Comparison of ENCODE assay signal across 20 mouse cellular contexts in genomic region chr17:30525405-30526295, GRCm38 (mm10). TPM values are rescaled to one million over a fixed set of nuclear protein-coding genes. Genes with fewer than 3 reads are reported as not detected.
DNase-seq lines count a peak whose midpoint lies in the region; ATAC-seq and TF ChIP-seq lines count a peak whose summit lies in the region.
"Had no signal": no experiment of that assay in that cellular context is flagged by ENCODE, and none has a peak within 500 bp of the region (broad histone marks: within the 10 kb centered on the region; RNA-seq: fewer than 3 reads in every experiment).

No protein-coding gene starts in this region.

- H3K9ac ChIP-seq in hindbrain, embryonic 13.5 days, result no peak overlapping the region
- 0 out of 2 replicates have a peak overlapping the region, but pooled peaks have one; percentile 14 for H3K9ac ChIP-seq in ES-E14 (ENCODE audit: insufficient read depth, low read depth, low read length, poor library complexity, severe bottlenecking)
- H3K9ac ChIP-seq in midbrain, embryonic 11.5 days (ENCODE audit: low read length), result no peak overlapping the region
- H3K9ac ChIP-seq: heart, embryonic 12.5 days; liver, embryonic 12.5 days; lung, embryonic 14.5 days; stomach, embryonic 15.5 days had no signal

- DNase-seq in hindbrain, embryonic 10.5 days (ENCODE audit: low spot score), result no peak
- no peak for DNase-seq in ES-E14 (ENCODE audit: low read depth, low spot score)
- peak; percentile 40 for DNase-seq in brain, adult 2 months (ENCODE audit: low read depth, low spot score)
- DNase-seq in limb, embryonic 10.5 days (ENCODE audit: low spot score), result no peak
- no peak for DNase-seq in heart, embryonic 10.5 days (ENCODE audit: low spot score)
- DNase-seq in midbrain, embryonic 11.5 days (ENCODE audit: low spot score, missing footprints), result no peak
- DNase-seq: adrenal gland, adult 8-10 months; cerebellum, adult 11 months; gastrocnemius, postnatal 25 days; heart, postnatal 36 days; kidney, adult 18-20 months; kidney, postnatal 4 days; lung, embryonic 14.5 days; spleen, adult 18-20 months had no signal

- peaks cover 14% of the 10 kb centered on the region for H3K36me3 ChIP-seq in hindbrain, embryonic 13.5 days
- peaks cover 25% of the 10 kb centered on the region for H3K36me3 ChIP-seq in hindbrain, embryonic 10.5 days
- H3K36me3 ChIP-seq in ES-E14 (ENCODE audit: control insufficient read depth, insufficient read depth, low read length, poor library complexity, severe bottlenecking), result peaks cover 8% of the 10 kb centered on the region; the same call in 1 of the 2 replicates
- peaks cover 9% of the 10 kb centered on the region for H3K36me3 ChIP-seq in limb, embryonic 10.5 days
- peaks cover 15% of the 10 kb centered on the region for H3K36me3 ChIP-seq in heart, embryonic 10.5 days
- H3K36me3 ChIP-seq in midbrain, embryonic 11.5 days (ENCODE audit: control insufficient read depth, insufficient read depth, low read length), result no peaks in the 10 kb centered on the region
- H3K36me3 ChIP-seq: stomach, embryonic 15.5 days had no signal

- in situ Hi-C loops in ES-E14 (cut with MboI; ENCODE audit: low sequenced_read_pairs in 2 of 2, unreplicated experiment in 2 of 2), result no loop called here

- H3K27ac ChIP-seq in hindbrain, embryonic 13.5 days, result 0 out of 2 replicates have a peak overlapping the region, but pooled peaks have one; percentile 35
- H3K27ac ChIP-seq in hindbrain, embryonic 10.5 days, result no peak overlapping the region
- H3K27ac ChIP-seq in ES-E14 (ENCODE audit: insufficient read depth, low read depth, low read length, poor library complexity, severe bottlenecking), result no peak overlapping the region
- H3K27ac ChIP-seq in limb, embryonic 10.5 days, result 0 out of 2 replicates have a peak overlapping the region, but pooled peaks have one; percentile 30
- H3K27ac ChIP-seq in heart, embryonic 10.5 days, result no peak overlapping the region
- no peak overlapping the region for H3K27ac ChIP-seq in midbrain, embryonic 11.5 days (ENCODE audit: low read depth, low read length)
- H3K27ac ChIP-seq: hindbrain, postnatal 0 days; liver, embryonic 12.5 days; stomach, embryonic 15.5 days had no signal

- no peak for ATAC-seq in hindbrain, embryonic 13.5 days (ENCODE audit: low FRiP score)
- ATAC-seq in midbrain, embryonic 11.5 days (ENCODE audit: low FRiP score), result no peak
- ATAC-seq: hindbrain, postnatal 0 days; liver, embryonic 12.5 days; midbrain, embryonic 16.5 days had no signal

- H3K27me3 ChIP-seq in hindbrain, embryonic 13.5 days, result no peaks in the 10 kb centered on the region
- H3K27me3 ChIP-seq in hindbrain, embryonic 10.5 days (ENCODE audit: insufficient read depth, poor library complexity, severe bottlenecking), result no peaks in the 10 kb centered on the region
- H3K27me3 ChIP-seq in limb, embryonic 10.5 days (ENCODE audit: low read depth, poor library complexity, severe bottlenecking), result no peaks in the 10 kb centered on the region
- H3K27me3 ChIP-seq in heart, embryonic 10.5 days (ENCODE audit: insufficient read depth, poor library complexity, severe bottlenecking), result no peaks in the 10 kb centered on the region
- H3K27me3 ChIP-seq in midbrain, embryonic 11.5 days (ENCODE audit: control insufficient read depth, insufficient read depth, low read length), result no peaks in the 10 kb centered on the region
- H3K27me3 ChIP-seq: heart, embryonic 12.5 days; liver, embryonic 12.5 days; stomach, embryonic 15.5 days had no signal

- no peaks in the 10 kb centered on the region for H3K9me3 ChIP-seq in hindbrain, embryonic 13.5 days
- H3K9me3 ChIP-seq in hindbrain, embryonic 10.5 days, result no peaks in the 10 kb centered on the region
- H3K9me3 ChIP-seq in ES-E14 (ENCODE audit: control insufficient read depth, insufficient read depth, low read depth, low read length), result no peaks in the 10 kb centered on the region
- no peaks in the 10 kb centered on the region for H3K9me3 ChIP-seq in limb, embryonic 10.5 days (replicated peaks)
- no peaks in the 10 kb centered on the region for H3K9me3 ChIP-seq in heart, embryonic 10.5 days
- no peaks in the 10 kb centered on the region for H3K9me3 ChIP-seq in midbrain, embryonic 11.5 days (ENCODE audit: control insufficient read depth, low read length)
- H3K9me3 ChIP-seq: heart, embryonic 12.5 days; liver, embryonic 12.5 days; stomach, embryonic 15.5 days had no signal

- no peak overlapping the region for H3K4me2 ChIP-seq in hindbrain, embryonic 13.5 days
- no peak overlapping the region for H3K4me2 ChIP-seq in midbrain, embryonic 11.5 days
- H3K4me2 ChIP-seq: heart, embryonic 12.5 days; liver, embryonic 12.5 days; lung, embryonic 14.5 days; stomach, embryonic 15.5 days had no signal

- H3K4me1 ChIP-seq in hindbrain, embryonic 13.5 days (replicated peaks), result peaks cover 15% of the 10 kb centered on the region
- H3K4me1 ChIP-seq in hindbrain, embryonic 10.5 days (replicated peaks), result peaks cover 12% of the 10 kb centered on the region
- peaks cover 0 to 6% of the 10 kb centered on the region in 2 experiments; a peak in 2 of 4 replicates for H3K4me1 ChIP-seq in ES-E14 (ENCODE audit: control insufficient read depth in 2 of 2, insufficient read depth in 2 of 2, low read length in 2 of 2, poor library complexity in 1 of 2)
- H3K4me1 ChIP-seq in limb, embryonic 10.5 days, result peaks cover 21% of the 10 kb centered on the region
- peaks cover 29% of the 10 kb centered on the region for H3K4me1 ChIP-seq in heart, embryonic 10.5 days
- H3K4me1 ChIP-seq in midbrain, embryonic 11.5 days (ENCODE audit: control insufficient read depth, insufficient read depth, low read length), result no peaks in the 10 kb centered on the region
- H3K4me1 ChIP-seq: liver, embryonic 12.5 days had no signal

- 48% methylated on average over 6 of the region's 6 CpGs for WGBS in hindbrain, embryonic 13.5 days
- 62% methylated on average over 6 of the region's 6 CpGs for WGBS in hindbrain, embryonic 10.5 days
- WGBS in limb, embryonic 10.5 days, result 51% methylated on average over 6 of the region's 6 CpGs
- 50% methylated on average over 6 of the region's 6 CpGs for WGBS in heart, embryonic 10.5 days
- 69% methylated on average over 6 of the region's 6 CpGs for WGBS in midbrain, embryonic 11.5 days

- H3K4me3 ChIP-seq in hindbrain, embryonic 13.5 days, result no peak overlapping the region
- no peak overlapping the region for H3K4me3 ChIP-seq in hindbrain, embryonic 10.5 days
- no peak overlapping the region for H3K4me3 ChIP-seq in ES-E14 (ENCODE audit: insufficient read depth in 1 of 2, low read depth in 1 of 2, low read length in 2 of 2, poor library complexity in 1 of 2, severe bottlenecking in 1 of 2)
- H3K4me3 ChIP-seq in limb, embryonic 10.5 days, result no peak overlapping the region; the same call in 1 of the 2 replicates
- H3K4me3 ChIP-seq in heart, embryonic 10.5 days, result no peak overlapping the region
- no peak overlapping the region for H3K4me3 ChIP-seq in midbrain, embryonic 11.5 days (ENCODE audit: low read depth, low read length)
- H3K4me3 ChIP-seq: heart, embryonic 12.5 days; liver, embryonic 12.5 days; stomach, embryonic 15.5 days had no signal

TF ChIP-seq in ES-E14, 5 proteins besides CTCF, POLR2A, EP300 and RAD21:
- TF ChIP-seq ZC3H11A (IDR thresholded peaks at IDR 0.05; ENCODE audit: borderline replicate concordance, low read depth, low read length) (no peak), CHD2 (IDR thresholded peaks at IDR 0.05; ENCODE audit: low read depth, low read length) (no peak), HCFC1 (IDR thresholded peaks at IDR 0.05; ENCODE audit: borderline replicate concordance, insufficient read depth, low read length) (no peak), MAFK (IDR thresholded peaks at IDR 0.05; ENCODE audit: insufficient read depth, low read depth, low read length) (no peak), ZNF384 (IDR thresholded peaks at IDR 0.05; ENCODE audit: low read depth, low read length) (no peak)

RNA-seq across cellular contexts. Expression of gene Btbd9, which starts 50.6 kb away (rescaled TPM):
- polyA plus RNA-seq in hindbrain, embryonic 13.5 days (2015; fragmentation: Nextera tagmentation; extraction: Ambion mirVana), result 149 and 150 TPM in 2 replicates
- polyA plus RNA-seq in hindbrain, embryonic 10.5 days (2016; fragmentation: Nextera tagmentation; extraction: Ambion mirVana), result 66.1 and 67.3 TPM in 2 replicates
- total RNA-seq in ES-E14 (2012; rRNA removed), result 28.2 and 34.8 TPM in 2 replicates
- 40.5 and 57.5 TPM in 2 replicates for polyA plus RNA-seq in limb, embryonic 10.5 days (2016; fragmentation: Nextera tagmentation; extraction: Ambion mirVana)
- polyA plus RNA-seq in heart, embryonic 10.5 days (2016; fragmentation: Nextera tagmentation; extraction: Ambion mirVana), result 47.7 and 59.8 TPM in 2 replicates
- polyA plus RNA-seq in midbrain, embryonic 11.5 days (2014; fragmentation: Nextera tagmentation; extraction: Ambion mirVana), result 57.5 and 59.7 TPM in 2 replicates

Comparison
In these comparisons a context has a peak if more than half of its experiments do, and no peak if none do; other contexts are left out.
1. H3K27ac ChIP-seq: peak in hindbrain, embryonic 13.5 days (single experiment) and limb, embryonic 10.5 days (single experiment); none in hindbrain, embryonic 10.5 days (single experiment), ES-E14 (single experiment), heart, embryonic 10.5 days (single experiment) and midbrain, embryonic 11.5 days (single experiment).